Mouse (Mus musculus): Measurements from ENCODE around the gene Gm3633. TPM values are rescaled to one million over a fixed set of nuclear protein-coding genes. Genes with fewer than 3 reads are reported as not detected.
"Not testable (repeated sequence)": the region's sequence is repeated elsewhere in the genome, so short reads cannot be mapped to it uniquely, and the experiment has no call there.

Gm3633 gene
- not detected for total RNA-seq (2022)

GRCm38 (mm10) chr14:42641817-42642216 is at the start of gene Gm3633:
Gene Gm3633, minus strand, starts transcription at chr14:42641917.
- not testable (repeated sequence) for DNase-seq (ENCODE audit: low spot score in 2 of 2)

DNA sequence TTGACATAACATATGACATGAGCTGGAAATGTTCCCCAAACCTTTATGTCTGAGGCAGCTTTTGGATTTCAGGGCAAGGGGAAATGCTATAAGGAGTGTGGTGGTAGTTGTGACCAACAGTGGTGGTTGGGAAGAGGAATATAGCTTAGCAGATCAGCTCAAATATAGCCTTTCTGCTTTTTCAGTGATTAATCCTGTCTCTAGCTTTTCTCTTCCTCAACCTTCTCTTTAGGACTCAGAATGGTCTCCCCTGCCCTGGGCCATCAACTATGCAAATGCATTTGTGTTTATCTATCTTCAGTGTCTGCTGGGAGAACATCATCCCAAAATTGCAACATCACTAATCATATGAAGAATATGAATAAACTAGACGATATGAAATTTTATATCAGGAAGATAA is 13.9 kb upstream of the Gm3633 start, which contains the start of gene Gm10378:
Gene Gm10378 (plus strand): TSS at position 301 of the 400 bp plus-strand sequence.
- DNase-seq (ENCODE audit: low spot score in 2 of 2): not testable (repeated sequence)

DNA sequence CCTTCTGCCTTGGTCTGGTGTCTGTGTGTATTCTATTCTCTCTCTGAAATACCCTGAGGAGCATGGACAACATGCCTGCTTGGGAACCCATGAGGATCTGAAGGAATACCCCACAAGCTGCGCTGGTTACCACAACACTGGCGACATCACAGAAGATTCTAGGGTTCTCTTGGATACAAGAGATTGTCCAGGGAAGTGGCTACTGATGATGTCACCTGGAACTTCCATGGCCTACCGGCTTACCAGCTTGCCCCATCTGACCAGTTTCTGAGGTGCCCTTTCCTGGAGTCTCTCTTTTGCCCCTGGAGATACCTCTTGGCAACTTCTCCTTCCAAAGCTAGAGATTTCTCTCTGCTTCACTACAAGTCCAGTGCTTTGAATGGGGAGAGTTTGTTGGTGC is 41.9 kb downstream of the Gm3633 start, which contains the start of gene Gm17124:
Gene Gm17124 (minus strand): TSS at position 101 of the 400 bp plus-strand sequence.
- DNase-seq (ENCODE audit: low spot score in 2 of 2): not testable (repeated sequence)

Small RNAs within 50 kb of the gene (microRNA-seq; reads per million reads assigned to microRNA genes)
- gene Gm23620: not detected
- not detected for gene Gm25228

Other genes starting within 250 kb of the Gm3633 start
- gene Gm8005, start 202.2 kb downstream of the Gm3633 start, total RNA-seq (2022): not detected
- gene Gm8011, start 178.0 kb downstream of the Gm3633 start, total RNA-seq (2022): not detected
- not detected for gene Gm8020, start 139.6 kb downstream of the Gm3633 start, total RNA-seq (2022)
- not detected for gene Gm8024, start 117.6 kb downstream of the Gm3633 start, total RNA-seq (2022)
- not detected for gene Gm17124, start 42.0 kb downstream of the Gm3633 start, total RNA-seq (2022)
- gene Gm10378, start 14.0 kb upstream of the Gm3633 start, total RNA-seq (2022): not detected
- gene Gm3015, start 126.9 kb upstream of the Gm3633 start, total RNA-seq (2022): not detected
- not detected for gene Gm10377, start 156.1 kb upstream of the Gm3633 start, total RNA-seq (2022)
- not detected for gene Gm21977, start 211.6 kb upstream of the Gm3633 start, total RNA-seq (2022)

Data from gastrocnemius, adult 8-10 months (tissue).